Mouse (Mus musculus) retina, postnatal 1 day (tissue): ENCODE measurements at regions not wholly inside any gene's neighbourhood (a gene's known extent, or its start where the extent isn't known, plus 50 kb on each side); places are given as distances from the start of the nearest gene placed in this dataset.

Experiments used
- DNase-seq: peaks from one replicate; pipeline ENCODE4 v3.0.0-alpha.2; 2012

DNA sequence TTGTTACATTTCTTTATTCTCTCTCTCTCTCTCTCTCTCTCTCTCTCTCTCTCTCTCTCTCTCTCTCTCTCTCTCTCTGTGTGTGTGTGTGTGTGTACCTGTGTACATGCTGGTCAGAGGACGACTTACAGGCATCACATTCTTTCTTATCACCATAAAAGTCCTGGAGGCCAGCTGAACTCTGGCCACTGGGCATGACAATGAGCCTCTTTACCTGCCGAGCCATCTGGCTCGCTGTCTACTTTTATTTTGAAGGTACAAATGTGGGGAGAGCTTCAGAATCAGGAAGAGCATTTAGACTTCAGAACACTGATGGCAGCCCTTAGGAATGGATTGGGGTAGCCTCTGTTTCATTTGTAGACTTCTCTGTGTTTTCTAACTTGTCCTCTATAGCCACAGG, 171.0 kb downstream of the Zfp36l1 start:
- DNase-seq: no peak

DNA sequence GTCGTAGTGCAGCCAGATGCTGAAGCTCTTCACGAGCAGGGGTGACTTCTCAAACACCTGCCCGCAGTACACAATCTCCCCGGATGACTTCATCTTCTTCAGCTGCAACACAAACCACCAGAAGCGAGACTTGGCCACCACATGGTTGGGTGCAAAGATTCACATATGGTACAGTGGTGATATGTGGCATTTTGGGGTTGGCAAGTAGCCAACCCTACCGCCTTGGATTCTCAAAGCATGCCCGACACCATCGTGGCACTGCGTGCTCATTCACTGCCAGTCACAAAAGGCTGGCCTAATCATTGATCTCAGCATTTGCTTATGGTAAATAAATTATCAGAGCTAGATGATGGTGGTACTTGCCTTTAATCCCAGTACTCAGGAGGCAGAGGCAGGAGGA, 173.4 kb downstream of the Zfp36l1 start:
- DNase-seq: no peak

DNA sequence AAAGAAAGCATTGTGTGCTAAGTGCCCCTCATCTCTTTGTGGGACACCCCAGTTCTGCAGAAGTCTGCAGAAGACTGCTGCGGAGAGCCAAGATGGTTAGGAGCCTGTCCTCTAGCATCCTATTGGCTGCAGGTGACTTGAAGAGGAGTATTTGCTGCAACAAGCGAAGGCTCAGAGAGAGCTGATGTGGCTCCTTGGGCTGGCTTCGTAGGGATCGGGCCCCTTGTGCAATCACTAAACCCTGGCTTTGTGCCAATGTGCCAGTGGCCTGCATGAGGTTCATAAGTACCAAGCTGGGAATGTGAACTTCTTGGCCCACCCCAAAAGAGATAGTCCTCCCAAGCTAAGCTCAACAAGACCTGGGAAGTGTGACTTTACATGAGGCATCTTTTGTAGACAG, 174.9 kb downstream of the Zfp36l1 start:
- DNase-seq: no peak

DNA sequence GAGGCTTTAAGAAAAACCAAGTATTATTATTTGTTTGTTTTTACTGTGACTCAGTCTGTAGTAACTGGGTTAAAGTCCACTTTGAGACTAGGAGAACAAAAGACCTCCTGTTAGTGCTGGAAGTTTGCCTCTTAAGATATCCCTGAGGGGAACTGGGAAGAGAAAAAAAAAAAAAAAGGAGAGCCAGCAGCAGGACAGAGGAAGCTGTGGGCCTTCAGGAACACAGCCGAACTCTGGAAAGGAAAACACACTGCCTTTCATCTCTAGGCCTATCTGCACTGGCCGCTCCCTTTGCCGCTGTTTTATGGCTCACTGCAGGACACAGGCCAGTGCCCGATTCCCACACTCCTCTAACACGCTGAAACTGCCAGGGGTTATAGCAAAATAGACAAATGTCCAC, 176.1 kb downstream of the Zfp36l1 start:
- DNase-seq: no peak

DNA sequence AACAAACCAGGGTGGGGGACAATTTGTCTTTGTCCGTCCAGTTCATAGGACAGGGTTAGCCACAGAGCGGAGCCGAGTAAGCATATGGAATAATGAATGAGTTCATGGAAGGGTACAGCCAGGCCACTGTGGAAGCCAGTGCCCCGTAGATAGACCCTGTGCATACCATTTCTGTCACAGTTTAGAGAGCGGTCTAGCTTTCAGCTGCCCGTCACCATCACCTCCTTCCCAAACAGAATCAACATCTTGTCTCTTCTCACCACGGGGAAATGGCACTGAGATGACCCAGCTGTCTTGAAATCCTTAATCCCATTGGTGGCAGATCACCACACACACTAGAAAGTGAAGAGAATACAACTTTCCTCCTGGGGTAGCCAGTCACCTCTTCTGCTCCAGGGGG, 178.7 kb downstream of the Zfp36l1 start:
- no peak for DNase-seq

DNA sequence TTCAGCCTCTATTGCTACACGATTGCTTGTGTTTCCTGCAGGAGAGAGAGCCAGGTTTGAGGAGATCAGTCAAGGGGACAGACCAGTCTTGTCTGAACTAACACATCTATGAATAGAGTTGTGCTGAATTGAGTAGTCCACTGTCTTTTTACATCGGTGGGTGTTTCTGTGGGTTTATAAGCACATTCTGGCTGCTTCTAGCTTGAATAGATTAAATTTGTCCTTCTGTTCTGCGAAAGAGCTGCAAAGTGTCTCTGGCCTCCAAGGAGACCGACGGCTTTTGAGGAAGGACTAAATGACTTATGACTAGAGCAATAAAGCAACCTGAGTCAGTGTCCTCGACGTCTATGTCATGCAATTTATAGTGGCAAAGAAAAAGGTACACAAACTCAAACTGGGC, 179.9 kb downstream of the Zfp36l1 start:
- no peak for DNase-seq

DNA sequence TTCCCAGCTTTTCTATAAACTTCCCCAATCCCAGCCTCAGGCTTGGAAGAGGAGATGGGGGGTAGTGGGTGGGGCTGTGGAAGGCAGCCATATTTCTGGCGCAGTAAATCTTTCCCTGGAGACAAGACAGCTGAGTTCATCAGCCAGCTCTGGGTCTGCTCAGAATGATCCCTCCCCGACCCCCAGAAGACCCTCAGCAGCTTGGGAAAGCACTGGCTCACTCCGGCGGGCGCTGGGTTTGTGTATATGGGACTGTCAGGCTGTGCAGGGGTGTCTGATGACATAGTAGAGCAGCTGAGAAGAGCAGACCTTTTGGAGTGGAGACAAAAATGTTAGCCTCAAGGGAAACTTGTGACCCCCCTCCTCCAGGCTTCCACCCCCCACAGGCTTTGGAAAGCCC, 181.4 kb downstream of the Zfp36l1 start:
- DNase-seq: no peak

DNA sequence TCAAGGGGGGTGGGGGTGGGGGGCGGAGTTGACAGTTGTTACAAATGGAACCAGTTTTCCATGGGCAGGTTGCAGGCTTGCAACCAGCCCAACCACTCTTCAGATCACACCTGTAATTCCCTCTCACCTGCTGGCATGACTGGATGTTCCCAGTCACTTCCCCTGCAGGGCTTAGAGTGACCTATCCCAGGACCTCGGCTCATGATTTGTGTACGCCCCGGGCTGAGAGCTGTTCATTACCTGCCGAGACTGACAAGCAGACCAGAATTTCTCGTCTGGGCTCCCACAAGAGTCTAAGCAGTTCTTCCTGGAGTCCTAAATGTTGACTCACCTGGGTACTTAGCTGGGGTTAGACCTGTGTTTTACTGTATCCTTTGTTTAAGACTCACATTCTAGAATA, 183.0 kb downstream of the Zfp36l1 start:
- no peak for DNase-seq

DNA sequence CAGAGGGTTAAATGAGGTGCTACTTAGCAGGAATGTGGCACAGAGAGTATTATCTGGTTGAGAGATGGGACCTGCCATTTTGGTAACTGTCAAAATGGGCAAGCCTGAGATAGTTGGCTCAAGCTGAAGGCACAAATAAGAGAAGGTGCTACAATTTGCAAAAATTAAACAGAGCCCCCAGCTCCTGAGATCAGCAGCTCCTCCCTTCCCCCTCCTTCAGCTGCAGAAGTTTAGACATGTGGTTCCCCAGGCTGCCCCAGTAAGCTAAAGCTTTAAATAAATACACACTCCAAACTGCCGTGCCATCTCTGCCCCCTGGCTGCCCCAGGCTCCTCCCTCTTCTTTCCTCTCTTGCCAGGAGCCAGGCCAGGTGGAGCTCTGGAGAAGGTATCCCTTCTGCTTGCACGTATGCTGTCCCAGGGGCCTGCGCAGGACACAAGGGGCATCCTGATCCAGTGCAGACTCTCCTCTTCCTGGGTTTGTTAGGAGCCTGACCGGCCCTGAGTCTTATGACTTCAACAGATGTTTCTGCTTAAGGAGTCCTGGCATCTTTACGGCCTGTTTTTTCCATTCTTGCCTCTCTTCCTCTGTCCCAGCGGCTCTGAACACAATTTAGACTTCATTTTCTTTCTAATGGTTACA, 184.0 kb downstream of the Zfp36l1 start:
- no peak for DNase-seq

DNA sequence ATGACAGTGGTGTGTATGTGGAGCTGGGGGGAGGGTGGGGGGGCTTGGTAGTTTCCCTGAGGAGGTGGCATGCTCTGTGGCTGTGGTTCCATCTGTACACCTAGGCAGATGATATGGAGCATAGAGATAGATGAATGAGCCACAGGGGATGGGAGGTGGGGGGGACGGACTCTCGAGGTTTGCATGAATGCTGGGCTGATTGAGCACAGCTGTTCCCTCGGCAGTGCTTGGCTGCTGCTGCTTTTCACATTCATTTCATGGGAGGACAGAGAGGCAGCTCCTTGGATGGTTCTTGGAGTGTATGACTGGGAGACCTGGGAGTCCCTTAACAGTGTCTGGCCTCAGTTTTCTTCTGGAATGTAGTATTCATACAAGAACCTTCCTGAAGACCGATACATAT, 184.5 kb downstream of the Zfp36l1 start:
- DNase-seq: no peak

DNA sequence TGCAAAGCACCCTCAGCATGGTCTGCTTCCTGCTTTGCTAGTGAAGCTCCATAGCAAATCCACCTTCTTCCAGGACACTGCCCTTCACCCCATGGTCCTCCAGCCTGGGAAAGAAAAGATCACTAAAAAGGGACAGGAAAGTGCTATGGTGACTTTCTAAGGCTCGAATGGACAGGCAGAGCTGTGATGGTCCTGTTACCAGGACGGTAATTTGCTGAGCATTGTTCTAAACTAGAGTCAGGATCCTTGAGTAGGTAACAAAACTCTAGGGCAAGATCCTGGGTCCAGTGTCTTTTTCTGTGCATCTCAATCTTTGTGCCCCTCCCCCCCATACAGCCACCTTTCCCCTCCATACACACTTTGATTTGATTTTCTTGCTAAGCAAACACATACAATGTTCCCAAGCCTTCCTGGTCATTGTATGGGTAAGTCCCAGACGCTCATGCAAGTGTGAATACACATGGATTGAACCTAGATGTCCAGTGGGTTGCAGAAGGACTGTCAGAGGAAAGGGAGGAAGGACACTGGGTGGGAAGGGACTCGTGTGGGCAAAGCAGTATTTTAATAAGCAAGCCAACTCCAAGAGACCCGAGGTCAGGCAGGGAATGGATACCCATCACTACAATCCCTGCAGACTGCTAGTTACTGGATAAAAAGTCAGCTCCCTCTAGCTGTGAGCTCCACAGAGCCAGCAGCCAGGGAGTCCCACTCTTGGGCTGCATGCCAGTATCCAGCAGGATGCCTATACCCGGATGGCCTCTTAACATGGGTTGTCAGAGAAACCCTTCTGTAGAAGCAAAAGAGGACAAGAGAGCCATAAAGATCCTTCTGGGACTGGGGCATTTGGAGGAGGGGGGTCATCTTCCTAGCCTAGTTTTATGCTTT, 186.9 kb downstream of the Zfp36l1 start:
- peak; percentile 66 for DNase-seq

DNA sequence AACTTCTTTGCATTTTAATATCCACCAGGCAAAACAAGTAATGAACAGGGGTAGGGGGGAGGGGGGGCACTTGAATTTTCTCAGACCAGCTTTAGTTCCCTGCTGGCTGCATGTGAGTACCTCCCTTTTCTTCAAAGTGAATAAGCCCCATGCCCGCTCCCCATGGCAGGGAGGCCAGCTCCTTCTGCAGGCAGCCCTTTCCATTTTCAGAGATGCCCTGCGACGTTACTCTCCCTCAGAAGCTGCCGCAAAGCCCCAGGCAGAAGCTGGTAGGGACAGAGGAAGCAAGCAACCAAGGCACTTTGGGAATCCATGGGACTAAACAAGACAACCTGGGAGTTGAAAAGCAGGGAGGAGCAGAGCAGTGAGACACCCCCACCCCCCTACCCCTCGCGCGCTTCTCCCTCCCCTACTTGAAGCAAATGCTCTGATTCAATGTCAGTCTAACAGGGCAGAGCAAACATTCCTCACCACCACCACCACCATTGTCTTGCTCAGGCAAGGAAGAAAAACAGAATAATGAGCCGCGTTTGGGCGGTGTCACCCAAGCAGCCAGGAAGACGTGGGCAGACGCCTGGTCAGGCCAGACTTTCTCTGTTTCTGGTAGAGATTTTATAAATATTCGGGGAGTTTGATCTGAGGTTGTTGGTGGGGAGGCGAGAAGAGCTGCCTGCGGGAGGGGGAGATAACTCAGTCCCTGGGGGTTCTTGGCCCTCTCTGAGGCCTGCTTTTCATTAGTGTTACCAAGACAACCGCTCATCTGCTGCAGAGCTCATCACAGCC, 187.7 kb downstream of the Zfp36l1 start:
- DNase-seq: peak; percentile 82

DNA sequence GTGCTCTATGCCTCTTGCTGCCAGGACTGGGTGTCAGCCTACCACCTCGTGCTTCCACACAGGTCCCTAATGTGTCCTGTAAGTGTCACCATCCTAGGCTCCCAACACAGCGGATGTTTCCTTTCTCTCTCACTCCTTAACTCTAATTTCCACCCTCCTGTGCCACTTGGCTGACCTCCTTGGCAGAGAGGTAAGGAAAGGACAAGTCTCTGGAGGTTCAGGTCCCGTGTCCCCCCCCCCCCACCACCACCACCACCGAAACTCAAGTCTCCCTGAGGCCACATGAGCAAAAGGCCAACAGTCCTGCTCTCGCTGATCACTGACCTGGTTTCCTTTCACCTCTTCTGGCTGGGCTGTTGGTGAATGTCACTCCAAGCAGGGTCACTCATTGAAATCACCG, 189.0 kb downstream of the Zfp36l1 start:
- no peak for DNase-seq

DNA sequence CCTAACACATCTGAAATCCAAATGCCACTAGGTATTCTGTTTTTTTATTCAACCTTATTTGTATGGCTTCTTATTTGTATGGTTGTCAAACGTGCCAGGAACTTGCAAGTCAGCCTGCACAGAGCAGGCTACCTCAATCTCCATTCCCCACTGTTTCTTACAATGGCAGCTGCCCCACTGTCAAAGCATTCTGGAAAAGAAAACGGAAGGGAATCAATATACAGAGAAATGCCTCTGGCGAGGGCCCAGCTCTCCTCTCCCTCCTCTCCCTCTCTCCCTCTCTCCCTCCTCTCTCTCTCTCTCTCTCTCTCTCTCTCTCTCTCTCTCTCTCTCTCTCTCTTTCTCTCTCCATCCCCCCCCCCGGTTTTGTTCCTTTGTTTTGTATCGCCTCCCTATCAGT, 191.0 kb downstream of the Zfp36l1 start:
- DNase-seq: no peak

DNA sequence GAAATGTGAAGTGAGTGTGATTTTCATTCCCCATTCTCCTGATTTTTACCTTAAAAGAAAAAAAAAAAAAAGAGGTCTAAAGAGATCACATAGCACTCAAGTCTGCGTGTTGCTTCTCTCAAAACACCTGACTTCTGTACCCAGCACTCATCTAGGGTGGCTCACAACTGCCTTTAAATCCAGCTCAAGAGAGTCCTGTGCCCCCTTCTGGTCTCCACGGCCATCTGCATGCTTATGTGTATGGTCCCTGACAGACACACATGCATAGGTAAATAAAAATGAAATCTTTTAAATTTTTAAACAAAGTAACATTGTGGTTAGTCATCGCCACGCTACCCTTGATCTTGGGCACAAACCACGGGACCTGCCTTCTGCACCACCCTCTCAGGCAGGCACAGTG, 193.8 kb downstream of the Zfp36l1 start:
- no peak for DNase-seq

DNA sequence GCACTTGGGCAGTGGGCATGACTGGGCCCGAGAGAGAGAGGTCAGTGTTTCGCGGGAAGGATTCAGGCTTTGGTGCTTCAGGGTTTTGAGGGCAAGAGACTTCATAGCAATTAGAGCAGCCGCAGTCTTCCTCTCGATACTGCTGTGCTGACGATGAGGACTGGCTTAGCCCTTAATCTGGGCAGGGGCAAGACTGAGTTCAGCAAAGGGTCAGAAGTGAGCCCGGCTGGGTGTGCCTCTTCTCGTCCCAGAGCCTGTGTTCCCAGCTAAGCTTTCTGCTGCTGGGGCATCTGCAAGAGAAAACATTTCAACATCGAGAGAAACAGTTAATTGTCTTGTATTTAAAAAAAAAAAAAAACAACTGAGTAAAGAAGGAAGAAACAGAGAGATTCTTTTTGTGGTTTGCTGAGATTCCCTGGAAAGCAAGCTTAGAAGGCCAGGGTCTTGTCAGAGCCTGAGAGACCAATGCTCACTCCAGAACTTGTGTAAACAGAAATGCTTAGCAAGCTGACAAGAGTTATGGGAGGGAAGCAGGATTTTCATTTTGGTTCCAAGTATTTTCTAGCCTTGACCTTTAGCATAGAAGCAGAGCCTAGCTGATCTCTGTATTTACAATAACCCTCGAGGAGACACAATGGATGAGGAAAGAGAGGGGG, 195.1 kb downstream of the Zfp36l1 start:
- no peak for DNase-seq

DNA sequence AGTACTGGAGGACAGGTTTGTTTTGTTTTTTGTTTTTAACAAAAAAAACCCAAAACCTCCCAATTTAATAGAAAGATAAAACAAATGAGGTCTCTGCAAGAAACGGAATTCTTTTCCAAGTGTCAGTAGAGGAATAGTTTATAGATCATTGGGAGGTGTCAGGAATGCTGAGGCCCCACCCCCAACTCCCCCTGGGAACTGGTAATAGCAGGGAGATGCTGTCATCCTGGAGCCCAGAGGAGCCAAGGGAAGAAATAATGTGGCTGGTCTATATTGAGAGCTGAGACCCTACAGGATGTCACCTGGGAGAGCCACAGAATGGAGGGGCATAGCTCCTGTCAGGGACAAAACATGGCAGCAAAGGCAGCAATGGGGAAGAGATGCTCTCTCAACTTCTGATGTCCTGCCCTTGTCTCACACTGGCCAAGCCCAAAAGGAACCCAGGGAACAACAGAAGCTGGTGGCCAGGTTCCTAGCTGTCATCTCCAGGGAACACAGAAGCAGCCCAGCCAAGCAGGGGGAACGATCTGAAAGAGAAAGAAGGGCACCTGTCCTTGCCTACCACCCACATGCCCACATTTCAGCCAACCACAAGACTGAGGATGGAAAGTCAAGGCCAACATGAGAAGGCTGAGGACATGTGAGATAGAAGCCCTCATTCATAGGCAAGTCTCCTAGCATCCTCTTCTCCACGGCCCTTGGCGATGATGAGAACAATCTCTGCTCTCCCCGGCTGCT, 195.7 kb downstream of the Zfp36l1 start:
- DNase-seq: no peak

DNA sequence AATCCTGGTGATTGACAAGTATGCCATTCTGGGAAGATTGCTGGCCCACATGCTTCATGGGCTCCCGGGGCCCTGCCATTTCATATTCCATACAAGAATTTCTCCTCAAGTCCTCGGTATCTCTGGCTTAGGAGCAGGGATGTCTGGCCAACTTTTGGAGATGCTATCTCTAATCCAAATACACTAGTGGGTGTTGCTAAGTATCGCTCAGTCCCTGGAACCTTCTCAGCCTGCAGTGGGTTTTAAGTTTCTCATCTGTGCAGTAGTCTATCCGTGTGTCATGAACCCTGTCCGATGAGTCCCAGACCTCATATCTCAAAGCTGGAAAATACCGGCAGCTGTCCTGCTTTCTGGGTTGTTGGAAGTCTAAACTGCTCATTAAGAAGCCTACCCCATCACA, 198.9 kb downstream of the Zfp36l1 start:
- DNase-seq: no peak

DNA sequence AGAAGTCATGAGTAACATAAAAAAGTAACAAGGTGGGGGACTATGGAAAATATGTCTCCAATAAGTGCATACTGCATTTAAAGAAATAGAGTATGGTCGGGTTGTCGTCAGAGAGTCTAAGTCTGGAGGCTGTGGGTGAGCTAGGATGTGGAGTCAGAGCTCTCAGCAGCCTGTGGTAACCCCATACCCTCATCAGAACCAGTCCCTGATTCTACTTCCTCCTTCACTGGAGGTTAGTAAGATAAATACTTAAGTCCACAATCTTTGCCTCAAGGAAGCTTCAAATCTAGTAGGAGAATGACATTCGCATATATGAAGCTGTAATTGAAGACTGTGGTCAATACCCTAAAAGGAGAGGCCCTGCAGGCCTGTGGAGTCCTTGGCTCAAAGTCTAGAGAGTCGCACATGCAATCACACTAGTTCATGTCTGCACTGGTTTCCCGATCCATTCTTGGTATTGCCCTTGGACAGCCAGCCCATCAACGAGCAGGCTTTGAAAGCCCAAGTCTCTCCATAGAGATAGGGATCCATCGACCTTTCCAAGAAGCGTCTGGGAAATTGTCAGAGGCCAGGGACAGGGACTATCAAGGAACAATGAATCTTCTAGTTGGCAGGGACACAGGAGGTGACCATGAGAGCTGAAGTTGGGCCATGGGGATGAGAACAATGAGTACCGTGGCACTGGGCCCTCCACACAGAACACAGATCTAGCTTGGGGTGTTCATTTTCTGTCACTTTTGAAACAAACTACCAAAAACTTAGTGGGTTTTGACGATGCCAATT, 200.3 kb downstream of the Zfp36l1 start:
- no peak for DNase-seq

DNA sequence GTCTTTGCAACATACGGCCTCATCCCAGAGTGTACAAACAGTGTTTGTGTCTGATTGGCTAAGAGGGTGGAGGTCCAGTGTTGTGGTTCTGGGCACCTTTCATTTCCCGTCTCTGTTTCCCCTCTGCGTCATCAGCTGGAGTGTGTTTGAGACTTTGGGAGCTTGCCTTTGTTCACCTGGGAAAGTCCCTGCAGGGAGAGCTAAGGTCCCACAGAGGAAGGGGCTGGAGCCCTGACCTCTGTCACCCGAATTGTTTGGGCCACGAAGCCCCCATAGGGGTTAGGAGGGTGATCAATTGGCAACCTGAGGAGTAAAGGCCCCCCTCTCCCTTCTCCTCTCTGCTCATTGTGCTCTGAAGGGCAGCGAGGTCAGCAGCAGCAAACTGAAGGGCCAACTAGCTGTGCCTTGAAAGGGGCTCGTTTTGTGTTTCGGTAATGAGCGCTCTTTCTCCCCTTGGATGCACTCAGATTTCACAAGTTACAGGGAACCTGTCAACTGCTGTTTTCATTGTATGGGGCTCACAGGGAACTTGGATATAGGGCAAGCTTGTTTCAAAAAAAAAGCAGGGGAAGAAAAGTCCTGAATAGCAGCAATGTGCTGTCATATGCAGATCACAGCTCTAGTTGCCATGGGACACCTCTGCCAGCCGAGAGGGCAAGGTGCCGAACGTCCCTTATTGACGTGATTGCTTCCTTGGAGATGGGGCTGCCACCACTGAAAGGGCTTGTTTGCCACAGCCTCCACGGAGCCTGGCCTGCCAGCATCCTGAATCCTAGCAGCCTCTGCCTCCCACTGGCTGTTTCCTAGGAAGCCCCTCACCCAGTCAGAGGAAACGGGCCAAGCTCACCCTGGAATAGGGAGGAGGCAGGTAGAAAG, 201.7 kb downstream of the Zfp36l1 start:
- DNase-seq: peak; percentile 87

DNA sequence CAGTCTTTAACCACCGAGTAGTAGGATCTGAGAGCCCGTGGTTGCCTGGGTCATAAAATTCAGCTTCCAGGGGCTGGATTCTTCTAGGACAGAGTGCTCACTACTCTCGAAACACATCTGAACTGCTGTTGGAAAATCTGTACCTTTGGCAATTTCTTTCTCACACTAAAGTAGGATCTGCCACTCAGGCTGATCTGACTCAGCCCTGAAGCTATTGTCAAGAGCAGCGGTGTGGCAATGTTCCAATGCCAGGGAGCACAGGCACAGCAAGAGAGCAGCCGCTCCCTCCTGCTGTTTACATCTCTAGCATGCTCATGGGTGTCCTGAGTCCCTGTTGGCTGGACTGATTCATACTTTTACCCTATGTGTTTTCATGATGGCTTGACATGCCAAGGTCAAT, 205.2 kb downstream of the Zfp36l1 start:
- no peak for DNase-seq
